Mouse (Mus musculus) cortical plate, adult 2 months (tissue): ENCODE measurements around the gene Gpr33. TPM values are rescaled to one million over a fixed set of nuclear protein-coding genes. Genes with fewer than 3 reads are reported as not detected.

ENCODE experiments used
- H3K27ac ChIP-seq: fragments of 200-500 bp; 2 replicates; pipeline ENCODE4 v1.5.1; 2012; ENCODE audit warnings: low read length, control low read depth, inconsistent platforms; ENCODE audit not compliant: insufficient read depth
- H3K4me1 ChIP-seq: fragments of 200-500 bp; 2 replicates; pipeline ENCODE4 v1.6.1; 2011; ENCODE audit warnings: low read length; ENCODE audit not compliant: control insufficient read depth, insufficient read depth
- H3K4me3 ChIP-seq: fragments of 200-500 bp; 2 replicates; pipeline ENCODE4 v1.5.1; 2011; ENCODE audit warnings: mild to moderate bottlenecking, low read length, control low read depth; ENCODE audit not compliant: insufficient read depth
- CTCF ChIP-seq: fragments of 200-500 bp; IDR thresholded peaks from 2 replicates; pipeline ENCODE4 v1.5.1; 2011; ENCODE audit warnings: mild to moderate bottlenecking, control low read depth, low read length; ENCODE audit not compliant: insufficient read depth; ENCODE audit errors: extremely low read depth
- POLR2A ChIP-seq: fragments of 200-500 bp; IDR thresholded peaks from 2 replicates; pipeline ENCODE4 v1.6.1; 2011; ENCODE audit warnings: mild to moderate bottlenecking, low read length, control low read depth; ENCODE audit not compliant: insufficient read depth; ENCODE audit errors: extremely low read depth
- polyA plus RNA-seq: library from polyadenylated mRNA; depleted of rRNA; stranded (reverse); fragments of >200 nt; gene quantifications from 2 replicates; pipeline ENCODE4 v1.2.3, GENCODE M21; 2012; rRNA removed

Gene Gpr33
- not detected in 2 replicates for polyA plus RNA-seq

DNA sequence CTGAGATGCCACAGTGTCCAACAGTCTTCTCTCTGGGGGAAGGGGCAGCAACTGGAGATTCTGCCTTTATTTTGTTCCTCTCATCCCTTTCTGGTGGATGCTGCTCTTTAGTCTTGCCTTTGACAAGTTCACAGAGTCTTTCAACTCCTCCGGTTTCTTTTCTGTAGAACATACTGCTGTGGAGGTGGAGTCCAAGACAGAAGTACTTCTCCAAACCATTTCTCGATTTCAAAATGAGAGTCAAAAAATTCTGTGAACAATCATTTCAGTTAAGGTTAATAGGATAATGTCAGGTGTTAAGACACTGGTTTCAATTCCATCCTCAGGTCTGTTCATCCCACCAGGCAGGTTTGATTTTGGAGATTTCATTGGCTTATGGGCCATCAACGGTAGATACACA, at the start of gene Gpr33:
TSS of gene Gpr33 (minus strand) at position 101 of the 400 bp plus-strand sequence.
- Histone ChIP-seq H3K27ac (no peak within 1 kb of the TSS), H3K4me3 (no peak within 1 kb of the TSS), H3K4me1 (no peaks in the 10 kb centered on the region)
- TF ChIP-seq CTCF (no peak), POLR2A (no peak)

GRCm38 (mm10) chr12:52049324-52049723, 21.5 kb upstream of the Gpr33 start:
- Histone ChIP-seq H3K27ac (no peak overlapping the region), H3K4me1 (no peaks in the 10 kb centered on the region), H3K4me3 (no peak overlapping the region)
- no peak for TF ChIP-seq POLR2A
- no peak for TF ChIP-seq CTCF

DNA sequence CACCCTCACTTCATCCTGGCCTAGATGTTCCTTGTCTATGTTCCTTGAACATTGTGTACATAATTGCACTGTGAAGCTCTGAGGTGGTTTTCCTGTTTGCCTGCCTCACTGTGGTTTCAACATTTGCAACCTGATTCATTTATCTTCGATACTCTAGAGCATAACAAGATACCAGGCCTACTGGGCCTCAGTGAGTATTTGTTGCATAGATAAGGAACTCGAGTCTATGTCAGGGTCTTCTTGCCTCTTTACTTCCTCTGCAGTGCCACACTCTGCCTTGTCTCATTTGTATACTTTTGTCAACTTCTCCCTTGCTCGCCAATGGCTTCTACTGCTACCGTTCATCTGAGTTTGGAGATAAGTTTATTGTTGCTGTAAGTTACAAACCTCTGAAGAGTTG, 18.5 kb upstream of the Gpr33 start:
- no peak for TF ChIP-seq CTCF
- TF ChIP-seq POLR2A: no peak
- H3K4me3 ChIP-seq: no peak overlapping the region
- no peak overlapping the region for H3K27ac ChIP-seq
- no peaks in the 10 kb centered on the region for H3K4me1 ChIP-seq

DNA sequence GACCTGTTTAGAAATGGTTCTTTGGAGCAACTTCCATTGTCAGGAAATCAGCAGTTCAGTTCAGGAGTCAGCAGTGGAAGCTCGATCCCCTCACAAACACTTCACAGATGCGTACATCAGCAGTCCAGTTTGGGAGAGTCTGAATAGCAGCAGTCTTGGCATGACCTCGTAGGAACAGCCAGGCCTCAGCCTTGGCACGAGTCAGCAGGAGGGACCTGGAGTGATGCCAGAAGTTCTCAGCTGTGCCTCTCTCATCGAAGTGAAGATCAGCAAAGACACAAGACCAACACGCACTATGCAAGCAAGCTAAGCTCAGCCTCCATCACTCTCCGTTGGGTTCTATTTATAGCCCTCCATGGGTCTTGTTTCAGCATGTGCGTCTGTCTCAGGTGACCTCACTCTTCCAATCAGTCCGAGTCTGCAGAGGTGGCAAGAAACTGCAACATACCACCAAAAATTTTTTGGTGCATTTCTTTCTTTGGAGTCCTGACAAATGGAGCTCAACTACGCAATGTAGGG, 15.0 kb upstream of the Gpr33 start:
- no peak for TF ChIP-seq CTCF
- no peak for TF ChIP-seq POLR2A
- Histone ChIP-seq H3K27ac (no peak overlapping the region), H3K4me1 (no peaks in the 10 kb centered on the region), H3K4me3 (no peak overlapping the region)

- no peak overlapping the region for H3K4me3 ChIP-seq
- TF ChIP-seq CTCF: no peak
- TF ChIP-seq POLR2A: no peak
- H3K4me1 ChIP-seq: no peaks in the 10 kb centered on the region
- H3K27ac ChIP-seq: no peak overlapping the region
These were observed 10.5 kb upstream of the Gpr33 start for GRCm38 (mm10) chr12:52038352-52038751.

DNA sequence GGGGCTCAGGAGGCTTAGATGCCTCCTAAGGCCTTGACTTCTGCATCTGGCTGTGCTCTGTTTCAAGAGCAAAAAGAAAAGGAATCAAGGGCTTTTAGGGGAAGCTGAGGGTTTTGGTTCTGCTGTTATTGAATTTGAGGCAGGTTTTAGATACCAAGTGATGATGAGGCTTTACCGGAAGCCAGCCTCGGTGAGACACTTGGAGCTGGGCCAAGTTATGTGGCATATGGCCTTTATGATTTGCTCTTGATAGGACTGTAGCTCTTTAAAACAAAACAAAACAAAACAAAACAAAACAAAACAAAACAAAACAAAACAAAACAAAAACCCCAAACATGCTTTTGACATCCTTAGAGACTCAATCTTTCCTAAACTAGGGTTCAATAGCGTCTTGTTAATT, 7.1 kb upstream of the Gpr33 start:
- TF ChIP-seq POLR2A: no peak
- Histone ChIP-seq H3K27ac (no peak overlapping the region), H3K4me3 (no peak overlapping the region), H3K4me1 (no peaks in the 10 kb centered on the region)

GRCm38 (mm10) chr12:52032276-52032675, 4.4 kb upstream of the Gpr33 start:
- Histone ChIP-seq H3K4me1 (no peaks in the 10 kb centered on the region), H3K4me3 (no peak overlapping the region)
- TF ChIP-seq POLR2A (no peak), CTCF (no peak)

GRCm38 (mm10) chr12:52014494-52015029, 13.3 kb downstream of the Gpr33 start:
- H3K4me1 ChIP-seq: no peaks in the 10 kb centered on the region; the same call in 1 of the 2 replicates
- no peak overlapping the region for H3K4me3 ChIP-seq
- H3K27ac ChIP-seq: no peak overlapping the region
- TF ChIP-seq CTCF (no peak), POLR2A (no peak)

More at GRCm38 (mm10) chr12:52032276-52032675, 4.4 kb upstream of the Gpr33 start:
- H3K27ac ChIP-seq: no peak overlapping the region

DNA sequence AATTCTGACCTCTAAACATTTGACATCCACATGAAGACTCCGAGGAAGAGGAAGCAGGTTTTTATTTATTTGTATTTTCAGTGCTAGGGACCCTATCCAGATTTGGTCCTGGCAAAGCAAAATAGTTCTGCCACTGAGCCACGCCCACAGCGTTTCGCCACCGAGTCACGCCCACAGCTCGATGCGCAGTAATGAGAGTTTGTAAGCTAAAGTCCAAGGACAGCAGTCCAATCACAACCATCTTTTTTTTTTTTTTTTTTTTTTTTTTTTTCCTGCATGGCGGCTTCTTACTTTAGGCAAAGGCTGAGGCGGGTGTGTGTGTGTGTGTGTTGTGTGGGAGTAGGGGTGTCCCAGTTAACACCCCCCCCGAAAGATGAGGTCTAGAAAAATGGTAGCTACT, 13.8 kb downstream of the Gpr33 start:
- H3K4me3 ChIP-seq: no peak overlapping the region
- TF ChIP-seq POLR2A (no peak), CTCF (no peak)
- no peak overlapping the region for H3K27ac ChIP-seq
- H3K4me1 ChIP-seq: no peaks in the 10 kb centered on the region; the same call in 1 of the 2 replicates

- Histone ChIP-seq H3K4me1 (no peaks in the 10 kb centered on the region; the same call in 1 of the 2 replicates), H3K27ac (no peak overlapping the region), H3K4me3 (no peak overlapping the region)
- TF ChIP-seq CTCF (no peak), POLR2A (no peak)
These were observed 14.6 kb downstream of the Gpr33 start for GRCm38 (mm10) chr12:52013274-52013673.
